Comparison of ENCODE assay signal across 22 mouse cellular contexts in genomic region chr7:68428946-68429345, GRCm38 (mm10).
DNase-seq lines count a peak whose midpoint lies in the region; ATAC-seq and TF ChIP-seq lines count a peak whose summit lies in the region.
"Had no signal": no experiment of that assay in that cellular context is flagged by ENCODE, and none has a peak within 500 bp of the region (broad histone marks: within the 10 kb centered on the region; RNA-seq: fewer than 3 reads in every experiment).

No protein-coding gene starts in this region.

- no peaks in the 10 kb centered on the region for H3K9me3 ChIP-seq in stomach, postnatal 0 days (ENCODE audit: control insufficient read depth, low read length)

- ATAC-seq in stomach, postnatal 0 days (ENCODE audit: low FRiP score, low TSS enrichment), result 0 out of 2 replicates have a peak, but pooled peaks have one; percentile 26
- ATAC-seq: activated CD4-positive, CD25-positive, alpha-beta regulatory T cell, adult 4 months; CD4-positive, CD25-positive, alpha-beta regulatory T cell, adult 4 months; Patski had no signal

- 82% methylated on average over 4 of the region's 4 CpGs for WGBS in stomach, postnatal 0 days

- H3K9ac ChIP-seq in stomach, postnatal 0 days (ENCODE audit: low read length), result no peak overlapping the region

- H3K4me1 ChIP-seq in testis, adult 2 months (ENCODE audit: control insufficient read depth, insufficient read depth, low read length), result no peaks in the 10 kb centered on the region
- H3K4me1 ChIP-seq in stomach, postnatal 0 days (replicated peaks; ENCODE audit: control insufficient read depth, insufficient read depth), result no peaks in the 10 kb centered on the region

- TF ChIP-seq EP300 in stomach, postnatal 0 days (optimal IDR thresholded peaks at IDR 0.05), result no peak

- peak; percentile 62 to 69 for DNase-seq in adrenal gland, adult (ENCODE audit: inconsistent age in 2 of 2, low spot score in 1 of 2)
- DNase-seq in adrenal gland, adult 8-10 months, result no peak
- peak; percentile 37 for DNase-seq in adrenal gland, adult 2 months
- DNase-seq in adrenal gland, postnatal 4 days (ENCODE audit: low spot score in 2 of 2), result no peak
- DNase-seq in testis, postnatal 10 days (ENCODE audit: low spot score), result no peak
- DNase-seq in stomach, postnatal 0 days (ENCODE audit: low spot score), result no peak
- DNase-seq in left cerebral cortex, postnatal 36 days (ENCODE audit: low spot score in 2 of 2), result no peak
- DNase-seq: adrenal gland, postnatal 10 days; adrenal gland, postnatal 14 days; adrenal gland, postnatal 25 days; B cell, adult 2 months; cerebellum, adult 11 months; cerebellum, adult 11-12 months; cerebellum, adult 18-20 months; cerebellum, adult 2 months; cerebellum, adult 8-10 months; cerebellum, adult 9-10 months had no signal

- no peak overlapping the region for H3K27ac ChIP-seq in testis, adult 2 months (ENCODE audit: control insufficient read depth, insufficient read depth, low read depth, low read length)
- H3K27ac ChIP-seq in stomach, postnatal 0 days (replicated peaks), result no peak overlapping the region

- H3K4me2 ChIP-seq in stomach, postnatal 0 days (replicated peaks; ENCODE audit: low read depth), result no peak overlapping the region

- intact Hi-C loops in left cerebral cortex, postnatal 36 days (cut with DNase I), result no loop called here

- no peaks in the 10 kb centered on the region for H3K27me3 ChIP-seq in testis, adult 2 months (ENCODE audit: control insufficient read depth, insufficient read depth, low read length)
- H3K27me3 ChIP-seq in stomach, postnatal 0 days (ENCODE audit: control insufficient read depth, insufficient read depth, low read length), result no peaks in the 10 kb centered on the region

- H3K4me3 ChIP-seq in testis, adult 2 months (ENCODE audit: control insufficient read depth, low read depth, low read length), result peak overlapping the region; percentile 16
- H3K4me3 ChIP-seq in stomach, postnatal 0 days (ENCODE audit: low read depth, low read length), result no peak overlapping the region

- no peak for TF ChIP-seq POLR2A in testis, adult 2 months (IDR thresholded peaks at IDR 0.05; ENCODE audit: control insufficient read depth, low read depth, low read length)

- H3K36me3 ChIP-seq in testis, adult 2 months (ENCODE audit: control insufficient read depth, insufficient read depth, low read length), result no peaks in the 10 kb centered on the region
- H3K36me3 ChIP-seq in stomach, postnatal 0 days (ENCODE audit: control insufficient read depth, insufficient read depth, low read length), result no peaks in the 10 kb centered on the region
- H3K36me3 ChIP-seq: G1E had no signal

- TF ChIP-seq CTCF in testis, adult 2 months (IDR thresholded peaks at IDR 0.05; ENCODE audit: control insufficient read depth, insufficient read depth, insufficient replicate concordance, low read depth, low read length), result no peak
- TF ChIP-seq CTCF in stomach, postnatal 0 days (IDR thresholded peaks at IDR 0.05; ENCODE audit: low read depth), result no peak

Comparison
In these comparisons a context has a peak if more than half of its experiments do, and no peak if none do; other contexts are left out.
1. DNase-seq: peak in adrenal gland, adult (2 of 2) and adrenal gland, adult 2 months (single experiment); none in adrenal gland, adult 8-10 months (single experiment), adrenal gland, postnatal 4 days (0 of 2), testis, postnatal 10 days (single experiment), stomach, postnatal 0 days (single experiment) and left cerebral cortex, postnatal 36 days (0 of 2).